Mouse (Mus musculus) thymus, adult 2 months (tissue): Measurements from ENCODE around the gene Keap1.

Source experiments
- CTCF ChIP-seq: fragments of 200-500 bp; IDR thresholded peaks from 2 replicates; pipeline ENCODE4 v1.5.1; 2012; ENCODE audit warnings: mild to moderate bottlenecking, control low read depth, low read length, moderate library complexity, borderline replicate concordance; ENCODE audit not compliant: control insufficient read depth, poor library complexity, insufficient read depth; ENCODE audit errors: extremely low read depth
- POLR2A ChIP-seq: fragments of 200-500 bp; IDR thresholded peaks from 2 replicates; pipeline ENCODE4 v1.6.1; 2012; ENCODE audit warnings: mild to moderate bottlenecking, low read length, control low read depth, moderate library complexity; ENCODE audit not compliant: control insufficient read depth, poor library complexity, insufficient read depth; ENCODE audit errors: extremely low read depth

DNA sequence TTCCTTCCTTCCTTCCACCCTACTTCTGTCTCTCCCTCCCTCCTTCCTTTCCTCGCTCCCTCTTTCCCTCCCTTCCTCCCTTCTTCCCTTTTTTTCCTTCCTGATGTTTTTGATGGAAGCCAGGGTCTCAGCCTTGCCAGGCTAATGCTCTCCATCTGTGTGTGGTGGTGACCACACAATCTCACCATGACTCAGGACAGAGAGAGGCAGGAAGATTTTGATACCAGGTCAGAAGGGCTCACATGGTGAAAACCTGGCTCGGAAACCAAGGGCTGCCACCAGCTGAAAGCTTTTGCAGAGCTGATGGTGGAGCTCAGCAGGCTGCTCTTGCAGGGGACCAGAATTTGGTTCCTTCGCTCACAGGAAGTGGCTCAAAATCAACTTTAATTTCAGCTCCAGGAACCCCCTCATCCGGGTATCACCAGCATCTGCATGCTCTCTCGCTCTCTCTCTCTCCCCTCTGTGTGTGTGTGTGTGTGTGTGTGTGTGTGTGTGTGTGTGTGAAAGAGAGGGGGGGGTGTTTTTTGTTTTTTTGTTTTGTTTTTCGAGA lies 21.4 kb upstream of the Keap1 start:
- TF ChIP-seq CTCF (no peak), POLR2A (no peak)
